Mouse (Mus musculus): ENCODE measurements at regions not wholly inside any gene's neighbourhood (a gene's known extent, or its start where the extent isn't known, plus 50 kb on each side); places are given as distances from the start of the nearest gene placed in this dataset.

DNA sequence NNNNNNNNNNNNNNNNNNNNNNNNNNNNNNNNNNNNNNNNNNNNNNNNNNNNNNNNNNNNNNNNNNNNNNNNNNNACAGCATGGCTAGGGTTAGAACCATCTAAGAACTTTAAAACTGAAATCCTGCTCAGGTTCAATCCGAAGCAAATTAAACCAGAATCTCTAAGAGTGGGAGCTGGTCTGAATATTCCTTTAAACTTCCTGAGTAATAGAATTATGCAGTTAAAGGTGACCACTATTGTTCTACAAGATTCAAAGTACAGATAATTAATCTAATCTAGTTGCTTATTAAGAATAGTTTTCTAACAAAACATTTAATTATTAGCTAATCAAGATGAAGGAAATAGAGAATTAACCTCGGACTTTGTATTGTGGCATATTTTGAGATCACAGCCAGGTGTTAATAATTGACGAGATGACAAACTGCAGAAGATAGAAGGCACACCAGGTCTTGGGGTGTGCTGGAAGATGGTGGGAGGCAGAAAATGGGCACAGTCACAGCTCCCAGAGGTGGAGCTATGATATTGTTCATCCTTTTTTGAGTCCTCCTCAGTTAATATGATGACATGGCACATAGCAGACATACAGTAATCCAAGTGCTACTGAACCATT, 465.5 kb upstream of the Crim1 start:
- TF ChIP-seq CTCF (IDR thresholded peaks at IDR 0.05; ENCODE audit: low read depth, low read length) (no peak), POLR2A (IDR thresholded peaks at IDR 0.05; ENCODE audit: extremely low read depth, insufficient read depth, low read length) (no peak)
